Mouse (Mus musculus): Measurements from ENCODE around the gene Ythdf1. TPM values are rescaled to one million over a fixed set of nuclear protein-coding genes. Genes with fewer than 3 reads are reported as not detected.

Ythdf1 gene
- polyA plus RNA-seq, 1 experiment from 2014 or later, result 54.9 TPM

GRCm38 (mm10) chr2:180949947-180950346 is 29.2 kb upstream of the Ythdf1 start:
- Histone ChIP-seq H3K9ac (no peak overlapping the region), H3K4me1 (replicated peaks) (peaks cover 32% of the 10 kb centered on the region), H3K4me2 (no peak overlapping the region), H3K27ac (replicated peaks) (no peak overlapping the region), H3K27me3 (no peaks in the 10 kb centered on the region), H3K4me3 (no peak overlapping the region), H3K36me3 (no peaks in the 10 kb centered on the region), H3K9me3 (no peaks in the 10 kb centered on the region)
- 13% methylated on average over 1 of the region's 1 CpGs for WGBS
- no peak for ATAC-seq (ENCODE audit: low FRiP score, low read depth)

- Histone ChIP-seq H3K4me2 (no peak overlapping the region), H3K27me3 (no peaks in the 10 kb centered on the region), H3K27ac (replicated peaks) (peak overlapping the region; percentile 31; the same call in 1 of the 2 replicates), H3K9ac (no peak overlapping the region), H3K4me3 (no peak overlapping the region), H3K4me1 (replicated peaks) (no peaks in the 10 kb centered on the region), H3K9me3 (no peaks in the 10 kb centered on the region), H3K36me3 (peaks cover 3% of the 10 kb centered on the region; the same call in 1 of the 2 replicates)
- no peak for ATAC-seq (ENCODE audit: low FRiP score, low read depth)
Measured at GRCm38 (mm10) chr2:180941869-180942268, 21.1 kb upstream of the Ythdf1 start.

GRCm38 (mm10) chr2:180940187-180940586 is 19.4 kb upstream of the Ythdf1 start:
- H3K36me3 ChIP-seq, result peaks cover 3% of the 10 kb centered on the region; the same call in 1 of the 2 replicates

GRCm38 (mm10) chr2:180932418-180932817 is 11.7 kb upstream of the Ythdf1 start:
- no peaks in the 10 kb centered on the region for H3K27me3 ChIP-seq
- 74% methylated on average over 1 of the region's 1 CpGs for WGBS
- no peak overlapping the region for H3K4me3 ChIP-seq
- no peak overlapping the region for H3K9ac ChIP-seq
- H3K9me3 ChIP-seq, result no peaks in the 10 kb centered on the region
- H3K4me2 ChIP-seq, result no peak overlapping the region
- H3K4me1 ChIP-seq (replicated peaks), result no peaks in the 10 kb centered on the region
- no peaks in the 10 kb centered on the region for H3K36me3 ChIP-seq
- no peak overlapping the region for H3K27ac ChIP-seq (replicated peaks)
- no peak for ATAC-seq (ENCODE audit: low FRiP score, low read depth)

More at GRCm38 (mm10) chr2:180940187-180940586, 19.4 kb upstream of the Ythdf1 start:
- ATAC-seq (ENCODE audit: low FRiP score, low read depth), result no peak
- Histone ChIP-seq H3K9ac (no peak overlapping the region), H3K27me3 (no peaks in the 10 kb centered on the region), H3K4me2 (no peak overlapping the region), H3K4me1 (replicated peaks) (no peaks in the 10 kb centered on the region), H3K9me3 (no peaks in the 10 kb centered on the region), H3K27ac (replicated peaks) (no peak overlapping the region), H3K4me3 (no peak overlapping the region)

- no peak within 1 kb of the TSS for H3K27ac ChIP-seq (replicated peaks)
- 32% methylated on average over 4 of the region's 4 CpGs for WGBS
- no peak within 1 kb of the TSS for H3K4me3 ChIP-seq
- H3K9me3 ChIP-seq, result no peaks in the 10 kb centered on the region
- no peak within 1 kb of the TSS for H3K4me2 ChIP-seq
- no peak within 1 kb of the TSS for H3K9ac ChIP-seq
- H3K4me1 ChIP-seq (replicated peaks), result no peaks in the 10 kb centered on the region
- ATAC-seq (ENCODE audit: low FRiP score, low read depth), result no peak
- no peaks in the 10 kb centered on the region for H3K36me3 ChIP-seq
- no peaks in the 10 kb centered on the region for H3K27me3 ChIP-seq
Measured at GRCm38 (mm10) chr2:180928723-180929122, 8.0 kb upstream of the Ythdf1 start, which contains the start of gene Birc7. Gene Birc7 (plus strand): TSS chr2:180929023.

GRCm38 (mm10) chr2:180925176-180925575 is 4.4 kb upstream of the Ythdf1 start:
- no peaks in the 10 kb centered on the region for H3K27me3 ChIP-seq
- no peak for ATAC-seq (ENCODE audit: low FRiP score, low read depth)
- no peaks in the 10 kb centered on the region for H3K36me3 ChIP-seq
- H3K9me3 ChIP-seq, result no peaks in the 10 kb centered on the region
- peaks cover 5% of the 10 kb centered on the region; the same call in 1 of the 2 replicates for H3K4me1 ChIP-seq (replicated peaks)
- no peak overlapping the region for H3K27ac ChIP-seq (replicated peaks)
- no peak overlapping the region for H3K9ac ChIP-seq
- no peak overlapping the region for H3K4me3 ChIP-seq
- H3K4me2 ChIP-seq, result no peak overlapping the region
- 7% methylated on average over 4 of the region's 4 CpGs for WGBS

DNA sequence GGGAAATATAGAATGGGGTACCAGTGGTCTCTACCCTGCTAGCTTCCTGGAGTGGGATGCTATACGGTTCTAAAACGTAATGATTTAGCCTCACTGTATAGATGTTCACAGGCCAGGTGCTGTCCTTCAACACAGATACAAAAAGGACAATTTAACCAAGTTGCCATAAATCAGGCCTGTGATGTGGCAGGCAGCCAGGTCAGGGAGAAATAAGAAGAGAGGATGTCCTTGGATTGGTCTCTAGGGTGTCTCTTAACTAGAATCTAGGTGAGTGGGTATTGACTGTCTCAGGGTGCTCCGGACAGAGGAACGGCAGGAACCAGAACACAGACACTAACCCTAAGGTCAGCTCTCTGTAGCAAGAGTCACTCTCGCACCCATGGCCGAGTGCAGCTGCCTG is 2.0 kb upstream of the Ythdf1 start:
- no peaks in the 10 kb centered on the region for H3K27me3 ChIP-seq

GRCm38 (mm10) chr2:180919913-180920809 is 588 bp downstream of the Ythdf1 start:
- no peaks in the 10 kb centered on the region for H3K27me3 ChIP-seq
- H3K4me2 ChIP-seq, result peak overlapping the region; percentile 96
- peak overlapping the region; percentile 98 for H3K9ac ChIP-seq
- peaks cover 30% of the 10 kb centered on the region for H3K4me1 ChIP-seq (replicated peaks)
- peak overlapping the region; percentile 93 for H3K4me3 ChIP-seq
- peaks cover 13% of the 10 kb centered on the region for H3K36me3 ChIP-seq
- no peaks in the 10 kb centered on the region for H3K9me3 ChIP-seq
- WGBS, result under 1% methylated on average over 61 of the region's 61 CpGs
- no peak; the same call in 1 of the 2 replicates for ATAC-seq (ENCODE audit: low FRiP score, low read depth)
- peak overlapping the region; percentile 69 for H3K27ac ChIP-seq (replicated peaks)

More for the DNA sequence above, 2.0 kb upstream of the Ythdf1 start:
- H3K4me2 ChIP-seq, result no peak overlapping the region
- no peaks in the 10 kb centered on the region for H3K9me3 ChIP-seq
- 94% methylated on average over 6 of the region's 6 CpGs for WGBS
- peaks cover 7% of the 10 kb centered on the region for H3K36me3 ChIP-seq
- no peak overlapping the region for H3K4me3 ChIP-seq
- H3K4me1 ChIP-seq (replicated peaks), result peaks cover 22% of the 10 kb centered on the region
- H3K9ac ChIP-seq, result no peak overlapping the region
- no peak overlapping the region for H3K27ac ChIP-seq (replicated peaks)
- no peak for ATAC-seq (ENCODE audit: low FRiP score, low read depth)

DNA sequence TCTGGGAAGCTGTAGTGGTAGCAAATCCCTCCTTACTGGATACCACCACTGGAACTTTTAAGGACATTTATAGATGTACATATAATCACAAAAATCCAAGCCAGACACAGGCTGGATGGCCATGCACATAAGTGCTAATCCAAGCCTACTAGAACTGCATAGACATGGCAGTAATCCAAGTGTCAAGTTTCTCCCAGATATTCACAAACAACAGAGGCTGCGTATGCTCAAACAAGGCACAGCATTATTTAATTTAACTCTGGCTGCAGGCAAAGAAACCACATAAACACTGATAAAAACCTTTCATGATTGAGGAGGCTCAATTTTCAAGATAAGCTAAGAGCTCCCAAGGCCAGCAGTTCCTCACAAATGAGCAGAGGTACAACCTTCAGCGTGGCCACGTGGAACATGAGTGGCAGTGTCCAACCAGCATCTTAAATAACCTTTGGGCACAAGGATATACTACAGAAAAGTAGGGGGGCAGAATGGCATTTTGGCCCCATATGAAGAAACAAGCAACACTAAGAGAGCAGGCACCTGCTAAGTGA is 4.8 kb downstream of the Ythdf1 start:
- Histone ChIP-seq H3K27ac (replicated peaks) (no peak overlapping the region), H3K4me3 (no peak overlapping the region), H3K36me3 (peaks cover 46% of the 10 kb centered on the region), H3K4me1 (replicated peaks) (peaks cover 25% of the 10 kb centered on the region), H3K9me3 (no peaks in the 10 kb centered on the region), H3K9ac (no peak overlapping the region), H3K27me3 (no peaks in the 10 kb centered on the region), H3K4me2 (no peak overlapping the region)
- ATAC-seq (ENCODE audit: low FRiP score, low read depth), result no peak
- WGBS, result 81% methylated on average over 3 of the region's 3 CpGs

DNA sequence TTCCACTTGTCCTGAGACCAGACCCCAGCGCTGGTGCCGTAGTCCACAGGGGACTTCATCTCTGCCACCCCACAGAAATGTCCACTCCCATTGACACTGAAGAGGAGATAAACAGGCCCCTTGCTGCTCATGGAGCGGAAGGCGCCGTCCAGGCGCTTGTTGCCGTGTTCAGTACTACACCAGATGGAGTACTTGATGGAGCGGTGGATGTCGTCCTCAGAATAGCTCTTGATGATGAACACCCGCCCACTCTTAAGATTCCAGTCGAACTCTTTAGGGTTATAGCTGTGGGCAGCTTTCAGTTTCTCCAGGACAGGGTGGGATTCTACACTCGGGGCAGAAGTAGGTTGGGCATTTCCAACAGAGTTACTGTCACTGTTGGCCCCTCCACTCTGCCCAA is 9.8 kb downstream of the Ythdf1 start:
- Histone ChIP-seq H3K9ac (no peak overlapping the region), H3K9me3 (no peaks in the 10 kb centered on the region), H3K4me2 (no peak overlapping the region), H3K36me3 (peaks cover 51% of the 10 kb centered on the region), H3K27ac (replicated peaks) (no peak overlapping the region), H3K27me3 (no peaks in the 10 kb centered on the region), H3K4me1 (replicated peaks) (peaks cover 8% of the 10 kb centered on the region), H3K4me3 (no peak overlapping the region)
- no peak for ATAC-seq (ENCODE audit: low FRiP score, low read depth)
- 95% methylated on average over 12 of the region's 12 CpGs for WGBS

DNA sequence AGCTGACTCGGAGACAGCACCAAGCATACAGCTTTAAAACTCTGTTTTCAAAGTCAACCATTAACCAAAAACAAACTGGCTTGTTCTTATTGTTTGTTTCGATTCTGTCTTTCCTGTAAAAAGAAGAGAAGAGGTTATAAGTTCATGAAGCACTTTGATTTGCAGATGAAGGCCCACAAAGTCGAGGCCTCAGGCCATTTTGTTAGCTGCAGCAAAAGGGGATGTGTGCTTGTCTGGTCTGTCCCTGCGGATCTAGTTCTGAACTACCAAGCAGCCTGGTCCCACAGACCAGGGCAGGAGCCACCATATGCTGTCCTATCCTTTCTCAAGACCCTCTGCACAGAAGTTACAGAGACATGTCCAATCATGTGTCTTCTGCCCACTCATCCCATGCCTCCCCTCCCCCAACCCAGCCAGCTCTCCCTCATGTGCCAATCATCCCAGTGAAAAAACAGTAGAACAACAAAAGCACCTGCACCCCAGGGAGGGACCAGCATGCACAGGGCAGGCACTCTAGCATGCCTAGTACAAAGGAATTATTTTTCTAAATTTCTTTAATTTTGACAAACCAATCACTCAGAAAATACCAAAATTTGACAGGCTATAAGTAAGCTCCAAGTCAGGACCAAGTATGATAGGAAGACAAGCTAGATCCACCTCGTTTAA is 15.1 kb downstream of the Ythdf1 start:
- Histone ChIP-seq H3K4me1 (replicated peaks) (peaks cover 8% of the 10 kb centered on the region; the same call in 1 of the 2 replicates), H3K27me3 (no peaks in the 10 kb centered on the region), H3K4me3 (no peak overlapping the region), H3K27ac (replicated peaks) (no peak overlapping the region), H3K36me3 (peaks cover 21% of the 10 kb centered on the region), H3K9ac (no peak overlapping the region), H3K9me3 (no peaks in the 10 kb centered on the region), H3K4me2 (no peak overlapping the region)
- ATAC-seq (ENCODE audit: low FRiP score, low read depth), result no peak
- WGBS, result 45% methylated on average over 5 of the region's 5 CpGs
